Mouse (Mus musculus) adrenal gland, postnatal 14 days (tissue): ENCODE measurements around the gene Eya2. TPM values are rescaled to one million over a fixed set of nuclear protein-coding genes. Genes with fewer than 3 reads are reported as not detected.

ENCODE experiments used
- DNase-seq: peaks from one replicate; pipeline ENCODE4 v3.0.0; 2021; ENCODE audit warnings: mixed read lengths
- total RNA-seq: library from RNA; stranded (reverse); gene quantifications from 2 replicates; pipeline ENCODE4 v1.2.3, GENCODE M21; 2021

Gene Eya2
- total RNA-seq, 1 experiment from 2014 or later, result 3.2 TPM

DNA sequence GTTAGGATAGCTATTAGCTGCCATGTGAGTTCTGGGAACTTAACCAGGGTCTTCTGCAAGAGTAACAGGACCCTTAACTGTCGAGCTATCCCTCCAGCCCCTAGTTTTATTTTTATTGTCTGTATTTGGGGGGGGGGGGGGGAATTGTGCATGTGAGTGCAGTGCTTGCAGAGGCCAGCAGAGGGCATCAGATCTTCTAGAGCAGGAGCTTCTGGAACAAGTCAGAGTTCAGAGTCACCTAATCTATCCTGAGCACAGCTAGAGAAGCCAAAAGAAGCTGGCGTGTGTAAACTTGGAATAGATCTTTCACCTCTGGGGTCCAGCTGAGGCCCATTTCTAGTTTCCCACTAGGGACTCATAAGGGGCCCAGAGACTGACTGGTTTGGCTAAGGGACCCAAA, 1.1 kb upstream of the Eya2 start:
- DNase-seq, result peak; percentile 13

DNA sequence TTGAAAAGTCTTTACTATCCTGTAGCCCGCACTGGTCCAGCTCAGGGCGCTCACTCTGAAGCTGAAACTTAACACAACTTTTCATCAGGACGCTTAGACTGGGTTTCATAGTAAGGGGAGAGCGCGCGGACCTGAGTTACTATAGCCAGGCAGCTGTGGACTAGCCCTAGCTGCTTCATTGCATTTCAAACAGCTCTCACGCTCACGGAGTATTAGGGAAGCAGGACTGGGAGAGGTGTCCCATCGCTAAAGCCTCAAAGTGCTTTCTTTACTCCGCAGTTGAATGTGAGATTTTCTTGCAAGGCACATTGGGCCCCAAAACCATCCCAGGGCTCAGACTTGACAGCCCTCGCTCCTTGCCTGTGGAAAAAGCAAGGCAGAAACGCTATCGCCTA, 841 bp downstream of the Eya2 start:
- DNase-seq, result no peak

DNA sequence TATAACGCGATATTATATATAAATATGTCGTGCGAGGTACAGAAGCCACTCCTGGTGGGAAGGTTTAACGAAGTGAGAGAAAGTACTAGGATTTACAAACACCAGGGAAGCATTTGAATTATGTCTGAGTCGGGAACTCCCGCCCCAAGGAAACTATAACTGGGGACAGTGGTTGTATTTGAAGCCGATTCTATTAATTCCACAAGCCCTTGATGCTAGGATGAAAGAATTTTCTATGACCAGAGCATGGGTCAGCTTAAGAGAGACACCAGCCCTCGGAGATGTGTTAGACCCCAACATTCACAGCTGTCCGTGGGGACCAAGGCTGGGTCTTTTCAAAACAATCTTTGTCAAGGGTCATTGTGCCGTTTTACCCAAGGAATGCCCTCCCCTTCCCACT, 1.3 kb downstream of the Eya2 start:
- no peak for DNase-seq

DNA sequence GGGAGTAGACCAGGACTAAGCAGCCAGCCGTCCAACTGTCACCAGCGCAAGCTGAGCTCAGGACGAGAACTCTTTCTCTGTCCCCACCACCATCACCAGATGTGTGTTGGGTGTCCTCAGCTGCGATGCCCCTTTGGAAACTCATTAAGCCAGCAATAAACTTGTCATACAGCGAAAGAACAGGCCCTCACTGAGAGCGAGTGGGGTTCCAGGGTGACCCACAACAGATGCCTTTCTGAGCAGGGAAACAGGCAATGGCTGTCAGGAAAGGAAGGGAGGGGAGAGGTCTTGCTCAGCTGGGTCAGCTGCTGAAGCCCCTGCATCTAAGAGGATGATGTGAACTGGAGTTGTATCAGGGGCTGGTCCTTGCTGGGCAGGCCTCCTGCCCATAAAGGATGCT, 2.7 kb downstream of the Eya2 start:
- no peak for DNase-seq

DNA sequence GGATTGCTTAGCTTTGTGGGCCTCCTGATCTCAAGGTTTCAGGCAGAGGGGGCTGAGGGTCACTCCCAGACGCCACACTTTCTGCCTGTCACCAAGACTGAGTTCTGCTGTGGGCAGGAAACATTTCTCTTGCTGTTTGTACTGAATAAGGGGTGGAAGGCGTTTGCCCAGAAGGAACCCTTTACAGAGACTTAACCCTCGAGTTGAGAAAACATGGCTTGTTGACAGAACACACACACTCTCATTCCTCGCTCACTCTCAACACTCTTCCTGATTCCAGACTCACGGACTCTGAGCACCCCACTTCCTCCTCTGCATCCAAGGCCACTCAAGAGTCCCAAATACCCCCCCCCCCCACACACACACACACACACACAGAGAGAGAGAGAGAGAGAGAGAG, 3.3 kb downstream of the Eya2 start:
- no peak for DNase-seq

DNA sequence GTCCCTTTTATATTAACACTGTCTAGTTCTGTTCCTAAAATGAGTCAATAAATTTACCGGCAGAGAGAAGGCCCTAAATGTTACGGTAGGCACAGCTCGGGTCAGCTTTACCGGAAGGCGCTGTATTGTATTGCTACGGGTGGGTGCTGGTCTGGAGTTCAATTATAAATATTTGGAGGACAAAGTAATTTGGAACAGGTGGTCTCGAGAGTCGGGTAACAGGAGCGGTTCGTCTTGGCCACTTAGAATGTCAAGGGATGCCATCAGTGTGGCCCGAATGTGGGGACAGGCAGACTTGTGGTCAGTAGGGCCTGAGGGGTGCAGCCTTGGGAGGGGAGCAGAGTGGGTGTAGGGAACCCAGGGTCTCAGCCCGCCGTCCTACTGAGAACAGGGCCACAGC, 4.7 kb downstream of the Eya2 start:
- DNase-seq, result no peak

DNA sequence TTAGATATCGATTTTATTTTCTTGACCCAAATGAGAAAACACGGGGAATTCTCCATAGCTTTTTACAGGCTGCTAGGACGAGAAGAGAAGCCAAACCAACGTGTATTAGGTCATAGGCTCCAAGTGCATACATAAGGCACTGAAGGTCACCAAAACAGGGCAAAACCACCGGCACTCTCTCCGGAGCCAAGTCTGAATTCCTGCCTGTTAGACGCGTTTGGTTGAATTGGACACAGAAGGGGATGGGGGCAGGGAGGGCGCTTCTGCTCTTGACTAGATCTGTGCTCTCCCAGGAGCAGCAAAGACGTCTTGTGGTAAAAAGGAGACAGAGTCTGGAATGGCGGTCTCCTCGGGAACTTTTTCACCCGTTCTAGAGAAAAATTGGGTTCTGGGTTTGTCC, 6.1 kb downstream of the Eya2 start:
- no peak for DNase-seq

DNA sequence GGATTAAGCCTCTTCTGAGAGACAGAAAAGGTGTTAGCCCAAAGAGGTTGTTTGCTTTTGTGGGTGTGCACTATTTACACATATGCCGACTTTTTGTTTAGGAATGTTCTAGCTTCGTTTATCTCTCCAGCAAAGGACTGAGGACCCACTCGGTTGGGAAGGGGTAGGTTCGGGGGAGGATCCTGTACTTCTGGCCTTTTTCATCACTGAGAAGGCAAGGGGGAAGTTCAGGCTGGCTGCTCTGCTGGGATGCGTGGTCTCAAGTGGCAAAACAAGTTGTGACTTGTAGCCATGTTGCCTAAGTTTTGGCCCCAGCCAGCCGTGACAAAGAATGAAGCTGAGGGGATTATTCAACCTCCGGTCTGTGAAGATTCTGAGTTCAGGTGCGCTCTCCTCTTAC, 6.8 kb downstream of the Eya2 start:
- no peak for DNase-seq

DNA sequence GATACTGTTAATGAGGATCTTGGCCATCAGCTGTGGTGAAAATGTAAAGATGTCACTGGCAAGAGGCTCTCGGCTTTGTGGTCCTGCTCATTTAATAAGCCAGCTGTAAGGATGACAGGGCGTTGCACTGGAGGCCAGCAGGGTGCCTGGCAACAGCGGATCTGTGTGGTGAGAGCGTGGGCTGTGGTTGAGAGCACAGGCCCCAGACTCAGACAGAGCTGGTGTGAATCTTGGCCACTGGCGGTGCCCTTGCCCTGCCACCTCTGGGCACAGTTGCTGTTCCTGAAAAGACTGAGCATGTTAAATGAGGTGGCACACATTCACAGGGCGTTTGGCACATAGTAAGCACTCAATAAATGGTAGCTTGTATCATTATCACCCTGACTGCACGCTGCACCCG, 8.9 kb downstream of the Eya2 start:
- peak; percentile 15 for DNase-seq

DNA sequence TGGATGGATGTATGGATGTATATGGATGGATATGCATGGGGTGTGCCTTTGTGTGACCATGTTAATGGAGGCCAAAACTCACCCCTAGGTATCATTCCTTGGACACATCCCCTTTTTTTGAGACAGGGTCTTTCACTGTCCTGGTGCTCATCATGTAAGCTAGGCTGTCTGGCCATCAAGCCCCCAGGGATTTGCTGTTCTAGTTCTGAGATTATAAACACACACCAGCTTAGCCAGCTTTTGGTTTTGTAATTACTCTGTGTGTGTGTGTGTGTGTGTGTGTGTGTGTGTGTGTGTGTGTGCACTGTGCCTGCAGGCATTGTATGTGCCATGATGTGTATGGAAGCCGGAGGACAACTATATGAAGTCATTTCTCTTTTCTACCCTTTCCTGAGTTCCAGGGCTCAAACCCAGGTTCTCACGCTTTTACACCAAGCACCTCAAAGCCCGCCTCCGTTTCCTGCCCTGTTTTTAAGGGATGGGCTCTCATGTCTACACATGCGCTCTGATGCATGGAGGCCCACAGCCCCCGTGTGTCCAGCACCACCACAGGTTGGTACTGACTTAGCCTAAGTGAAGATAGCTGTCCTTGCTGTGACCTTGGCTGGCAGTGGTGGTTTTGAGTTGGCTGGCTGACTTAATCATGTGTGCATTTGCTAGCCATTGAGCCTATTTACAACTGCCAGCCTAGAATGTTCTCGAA, 16.9 kb downstream of the Eya2 start:
- no peak for DNase-seq

DNA sequence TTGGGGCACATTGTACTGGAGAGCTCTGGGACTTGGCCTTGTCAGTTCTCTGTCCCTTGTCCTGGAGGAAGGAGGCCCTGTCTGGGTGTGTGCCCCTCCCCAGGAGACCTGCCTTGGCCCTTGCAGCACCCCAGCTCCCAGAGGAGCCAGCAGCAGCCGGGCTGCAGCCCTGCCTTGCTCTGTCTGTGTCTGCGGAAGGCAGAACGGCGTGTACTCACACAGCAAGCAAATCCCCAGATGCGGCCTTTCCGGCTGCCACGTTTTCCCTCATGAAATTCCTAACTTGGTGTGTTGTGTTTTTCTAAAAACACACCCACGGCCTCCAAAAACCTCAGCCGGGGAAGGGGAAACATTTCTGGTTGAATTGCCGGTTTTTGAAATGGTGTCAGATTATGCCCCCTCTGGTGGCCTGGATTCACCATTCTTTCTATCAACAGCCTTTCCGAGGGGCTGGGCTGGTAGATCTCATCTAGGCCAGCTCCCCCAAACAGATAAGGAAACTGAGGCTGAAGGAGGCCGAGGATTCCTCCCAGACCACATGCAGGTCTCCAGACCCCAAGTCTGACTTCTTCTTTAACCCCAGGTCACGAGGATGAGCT, 19.0 kb downstream of the Eya2 start:
- DNase-seq, result peak; percentile 76

DNA sequence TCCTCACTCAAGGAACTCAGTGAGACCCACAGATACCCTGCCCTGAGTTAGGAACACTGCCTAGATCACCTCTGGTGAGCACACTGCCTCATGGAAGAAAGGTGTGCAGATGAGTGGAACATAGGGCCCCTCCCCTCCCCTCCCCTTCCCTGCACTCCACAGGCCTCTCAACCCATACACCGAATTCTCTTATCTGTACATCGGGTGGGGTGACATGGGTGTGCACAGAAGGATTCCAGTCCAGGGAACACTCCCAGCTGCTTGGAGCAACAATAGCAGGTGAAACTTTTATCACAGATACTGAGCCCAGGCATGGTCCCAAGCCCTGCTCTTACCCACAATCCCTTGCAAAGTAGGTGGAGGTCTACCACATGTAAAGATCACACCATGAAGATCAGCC, 26.7 kb downstream of the Eya2 start:
- DNase-seq, result no peak

DNA sequence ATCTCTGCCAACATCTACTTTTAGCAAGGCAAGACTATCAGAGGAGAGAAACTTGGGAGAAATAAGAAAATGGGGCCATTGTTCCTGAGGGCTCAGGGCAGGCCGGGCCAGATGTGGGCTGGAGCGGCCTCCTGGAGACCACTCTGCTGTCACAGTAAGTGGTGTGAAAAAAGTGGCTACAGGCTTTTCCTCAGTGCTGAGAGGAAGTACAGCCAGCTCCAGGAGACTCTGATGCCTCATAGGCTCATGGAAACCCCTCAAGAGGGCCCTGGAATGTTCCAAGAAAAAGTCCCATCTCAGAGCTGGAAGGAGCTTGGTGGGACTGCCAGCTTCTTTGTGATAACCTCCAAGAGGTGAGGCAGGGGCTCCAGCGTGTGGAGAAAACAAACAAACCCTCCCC, 27.8 kb downstream of the Eya2 start:
- no peak for DNase-seq

DNA sequence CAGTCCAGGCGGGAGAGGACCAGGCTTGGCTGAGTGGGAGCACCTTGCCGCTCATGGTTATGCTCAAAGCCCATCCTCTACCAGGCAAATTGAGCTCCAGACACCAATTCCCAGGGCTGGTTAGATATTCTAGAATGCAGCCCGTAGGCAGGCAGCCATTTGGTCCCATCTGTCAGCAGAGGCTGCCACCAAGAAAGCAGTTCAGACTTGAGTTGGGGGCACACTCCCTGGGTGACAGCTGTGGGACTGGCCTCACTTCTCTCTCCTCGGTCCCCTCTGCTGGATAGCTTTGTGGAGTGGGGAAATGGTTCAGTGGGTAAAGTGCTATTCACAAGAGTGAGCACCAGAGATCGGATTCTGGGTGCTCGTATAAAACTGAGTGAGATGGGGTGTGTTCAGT, 32.0 kb downstream of the Eya2 start:
- DNase-seq, result no peak

DNA sequence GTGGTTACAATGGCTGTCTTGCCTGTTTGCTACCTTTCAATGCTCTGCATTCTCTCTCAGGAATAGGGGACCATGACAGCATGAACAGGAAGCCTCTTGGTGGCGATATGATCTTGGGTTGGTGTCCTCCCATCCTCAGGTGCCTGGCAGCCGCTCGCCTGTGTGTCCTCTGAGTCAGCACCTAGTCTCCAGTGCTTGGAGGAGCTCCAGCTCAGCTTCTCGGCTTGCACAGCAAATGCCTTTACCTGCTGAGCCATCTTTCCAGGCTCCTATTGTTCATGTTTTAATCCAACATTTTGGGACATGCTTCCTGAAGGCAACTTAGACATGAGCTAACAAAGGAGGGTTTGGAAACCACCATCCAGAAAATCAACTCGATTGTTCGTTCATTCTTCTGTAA, 33.1 kb downstream of the Eya2 start:
- no peak for DNase-seq

DNA sequence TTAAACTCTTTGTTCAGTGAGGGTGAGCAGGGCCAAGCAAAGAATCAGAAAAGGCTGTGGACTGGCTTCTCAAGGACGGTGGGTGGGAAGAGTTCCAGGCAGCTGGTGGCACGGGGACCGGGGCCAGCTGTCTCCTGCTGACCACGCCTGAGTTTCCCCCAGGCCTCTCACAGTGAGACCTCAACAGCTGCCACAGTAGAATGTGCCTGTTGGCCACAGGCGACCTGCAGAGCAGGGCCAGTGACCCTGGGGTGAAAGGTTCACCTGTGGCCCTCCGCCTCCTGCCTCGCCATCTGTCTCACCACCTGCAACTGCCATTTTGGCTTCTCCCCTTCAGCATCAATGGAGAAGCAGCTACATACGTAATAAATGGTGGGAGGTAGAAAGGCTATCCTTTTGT, 35.1 kb downstream of the Eya2 start:
- DNase-seq, result peak; percentile 26

DNA sequence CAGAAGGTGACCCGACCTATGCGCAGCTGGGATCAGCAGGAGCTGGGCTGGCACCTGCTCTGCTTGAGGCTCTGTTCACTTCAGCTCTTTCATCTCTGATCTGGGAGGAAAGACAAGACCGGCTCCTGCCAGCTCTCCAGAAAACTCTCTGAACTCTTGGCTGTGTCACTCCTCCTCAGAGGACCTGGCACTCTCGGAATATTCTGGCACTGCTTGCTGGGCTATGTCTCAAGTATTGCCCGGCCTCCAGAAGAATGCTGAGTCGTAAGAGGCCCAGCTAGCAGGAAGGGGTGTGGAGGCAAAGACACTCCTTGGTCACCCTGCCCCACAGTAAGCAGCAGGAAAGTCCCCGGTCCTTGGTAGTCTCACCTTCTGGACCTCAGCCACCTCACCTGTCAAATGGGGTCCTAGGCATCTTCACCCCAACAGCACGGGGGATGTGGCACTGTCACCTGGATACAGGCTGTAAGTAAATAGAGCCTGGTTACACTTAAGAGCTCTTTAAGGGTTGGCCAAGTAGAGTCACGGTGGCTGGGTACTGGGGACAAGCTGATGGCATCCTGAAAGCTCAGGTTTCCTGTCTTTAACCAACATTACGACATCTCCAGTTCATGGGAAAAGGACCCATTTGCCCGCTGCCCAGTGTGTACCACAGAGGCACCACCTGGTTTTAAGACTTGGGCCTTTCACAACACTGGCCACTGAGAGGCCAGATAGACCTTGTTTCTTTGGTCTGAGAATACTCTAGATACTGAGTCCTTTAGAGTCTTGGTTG, 38.4 kb downstream of the Eya2 start:
- DNase-seq, result peak; percentile 61

DNA sequence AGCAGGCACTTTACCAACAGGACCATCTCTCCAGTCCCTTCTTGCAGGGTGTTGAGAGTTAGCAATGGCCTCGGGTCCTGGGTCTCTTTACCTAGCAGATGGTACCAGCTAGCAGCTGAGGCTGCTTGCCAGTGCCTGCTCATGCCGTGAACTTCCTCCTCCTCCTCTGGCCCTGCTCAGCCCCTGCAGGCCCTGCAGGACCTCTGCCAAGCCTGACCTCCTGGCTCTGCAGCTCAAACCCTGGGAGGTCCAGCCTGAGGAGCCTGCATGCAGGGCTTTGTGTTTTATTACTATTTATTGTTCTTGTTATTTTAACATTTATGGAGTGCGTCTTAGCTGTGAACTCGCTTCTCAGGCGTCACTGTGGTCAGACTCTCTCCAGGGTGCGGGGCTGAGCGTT, 39.6 kb downstream of the Eya2 start:
- DNase-seq, result no peak

DNA sequence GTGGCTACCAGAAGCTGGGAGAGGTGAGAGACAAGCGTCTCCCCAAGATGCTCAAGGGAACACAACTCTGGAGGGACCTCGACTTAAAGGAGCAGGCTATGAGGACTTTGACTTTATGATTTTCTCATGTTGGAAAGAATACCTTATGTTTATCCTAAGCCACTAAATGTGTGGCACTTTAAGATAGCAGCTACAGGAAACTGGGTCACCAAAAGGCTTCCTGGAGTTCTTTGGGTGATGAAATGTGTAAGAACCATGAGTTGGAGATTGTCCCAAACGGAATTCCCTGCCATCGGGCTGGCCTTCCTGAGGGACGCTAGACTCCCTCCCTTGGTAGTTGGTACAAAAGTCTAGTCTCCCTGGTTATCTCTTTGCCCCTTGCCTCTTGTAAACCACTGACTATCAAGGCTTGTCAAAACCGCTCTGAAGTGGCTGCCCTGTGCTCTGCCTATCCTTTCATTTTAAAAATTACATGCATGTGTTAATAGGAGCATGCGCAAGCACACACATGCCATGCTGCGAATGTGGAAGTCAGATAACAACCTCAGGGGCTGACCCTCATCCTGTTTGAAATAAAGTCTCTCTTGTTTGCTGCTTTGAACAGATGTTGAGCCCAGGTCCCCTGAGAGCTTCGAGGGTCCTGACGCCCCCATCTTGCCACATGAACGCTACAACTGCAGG, 44.4 kb downstream of the Eya2 start:
- DNase-seq, result peak; percentile 41

DNA sequence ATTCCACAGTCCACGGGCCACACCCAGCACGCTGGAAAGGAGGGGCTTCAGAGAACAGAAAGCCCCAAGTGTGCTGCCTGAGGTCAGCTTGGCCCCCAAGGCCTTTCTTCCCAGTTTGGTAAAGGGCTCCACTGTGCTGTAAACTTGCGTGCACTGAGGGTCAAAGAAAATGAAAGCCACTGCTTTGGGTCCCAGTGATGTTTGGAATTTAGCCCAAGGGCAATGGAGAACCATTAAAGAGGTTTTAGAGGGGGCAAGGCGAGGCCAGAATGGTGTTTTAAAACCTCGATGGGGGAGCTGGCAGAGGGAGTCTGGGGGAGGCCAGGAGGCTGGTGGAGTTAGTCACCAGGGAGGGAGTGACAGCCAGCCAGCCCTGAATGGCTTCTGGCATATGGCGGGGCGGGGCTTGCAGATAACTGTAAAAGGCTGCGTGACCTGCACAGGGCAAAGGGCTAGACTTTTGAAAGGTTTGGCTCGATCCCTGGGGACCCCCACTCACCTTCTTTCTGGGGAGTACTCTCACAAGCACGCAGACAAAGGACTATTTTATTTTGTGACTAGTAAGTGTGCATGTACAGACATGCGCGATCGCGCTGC, 47.2 kb downstream of the Eya2 start:
- DNase-seq, result no peak

DNA sequence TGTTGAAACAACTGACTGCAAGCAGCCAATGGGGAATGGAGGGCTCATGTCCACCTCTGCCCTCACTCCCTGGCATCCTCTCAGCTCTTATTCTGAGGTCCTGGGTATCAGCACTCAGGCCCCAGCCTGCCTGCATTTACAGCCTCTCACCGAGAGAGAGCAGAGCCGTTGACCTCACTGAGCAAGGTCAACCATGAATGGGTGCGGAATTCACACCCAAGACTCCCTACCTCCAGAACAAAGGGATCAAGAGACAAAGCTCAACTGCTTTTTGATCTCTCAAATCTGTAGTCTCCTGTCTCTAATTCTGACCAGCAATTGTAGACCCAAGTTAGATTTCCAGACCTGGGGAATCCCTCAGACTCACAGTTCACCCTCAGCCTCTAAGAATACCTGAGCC, 48.8 kb downstream of the Eya2 start:
- no peak for DNase-seq

DNA sequence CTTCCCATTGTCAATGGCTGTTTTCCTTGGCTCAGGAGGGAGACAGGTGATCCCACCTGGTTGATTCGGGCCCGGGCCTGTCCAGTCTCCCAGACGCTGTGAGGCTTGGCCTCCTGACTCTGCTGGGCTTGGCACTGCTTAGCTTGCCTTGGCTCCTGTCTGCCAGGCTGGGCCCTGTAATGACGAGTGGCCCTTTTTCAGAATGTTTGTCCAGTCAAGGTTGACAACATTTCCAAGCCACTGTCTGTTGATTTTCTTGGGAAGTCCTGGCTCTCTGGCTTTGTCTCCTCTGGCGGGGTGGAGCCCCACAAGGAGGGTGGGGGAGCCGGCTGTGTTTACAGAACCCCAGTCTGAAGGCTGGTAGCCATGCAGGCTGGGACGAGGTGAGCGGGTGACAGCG, 49.2 kb downstream of the Eya2 start:
- no peak for DNase-seq

DNA sequence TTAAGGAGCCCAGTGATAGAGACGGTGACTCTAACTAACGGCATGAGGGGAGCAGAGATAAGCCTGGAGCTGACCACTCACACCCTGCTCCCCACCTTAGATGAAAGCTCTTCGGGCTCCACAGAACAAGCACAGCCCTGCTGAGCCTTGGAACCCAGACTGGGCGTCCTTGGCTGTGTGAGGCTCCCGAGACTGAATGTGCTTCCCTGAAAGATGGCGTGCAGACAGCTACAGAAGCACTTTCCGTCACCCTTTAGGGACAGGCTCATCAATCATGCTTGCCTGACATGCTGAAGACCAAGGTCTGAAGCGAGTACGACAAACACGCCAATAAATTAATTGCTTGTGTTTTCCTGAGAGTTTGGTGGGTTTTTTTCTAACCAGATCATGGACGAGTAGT, 56.2 kb downstream of the Eya2 start:
- peak; percentile 55 for DNase-seq
